Comparison of ENCODE assay signal across 8 mouse cellular contexts in genomic region chr12:8313773-8314172, GRCm38 (mm10). TPM values are rescaled to one million over a fixed set of nuclear protein-coding genes. Genes with fewer than 3 reads are reported as not detected.
A peak's percentile ranks its signal among the peaks of the same experiment; 100 is the strongest.
DNase-seq lines count a peak whose midpoint lies in the region; ATAC-seq lines count a peak whose summit lies in the region.

No protein-coding gene starts in this region.

- peak overlapping the region; percentile 66 for H3K4me3 ChIP-seq in kidney, embryonic 15.5 days (replicated peaks)
- H3K4me3 ChIP-seq in hindbrain, embryonic 14.5 days (replicated peaks; ENCODE audit: low read length): peak overlapping the region; percentile 65
- peak overlapping the region; percentile 66 for H3K4me3 ChIP-seq in midbrain, embryonic 14.5 days (replicated peaks; ENCODE audit: low read depth, low read length)

- H3K36me3 ChIP-seq in kidney, embryonic 15.5 days: peaks cover 15% of the 10 kb centered on the region; the same call in 1 of the 2 replicates
- peaks cover 7% of the 10 kb centered on the region; the same call in 1 of the 2 replicates for H3K36me3 ChIP-seq in hindbrain, embryonic 14.5 days (replicated peaks; ENCODE audit: control insufficient read depth, insufficient read depth)
- H3K36me3 ChIP-seq in midbrain, embryonic 14.5 days (ENCODE audit: control insufficient read depth, insufficient read depth, low read length): peaks cover 11% of the 10 kb centered on the region

- WGBS in kidney, embryonic 15.5 days: 20% methylated on average over 12 of the region's 12 CpGs
- 22% methylated on average over 12 of the region's 12 CpGs for WGBS in hindbrain, embryonic 14.5 days
- 21% methylated on average over 12 of the region's 12 CpGs for WGBS in midbrain, embryonic 14.5 days

- no peak for DNase-seq in kidney, adult 8-10 months
- DNase-seq in hindbrain, embryonic 14.5 days (ENCODE audit: low spot score): no peak
- DNase-seq in midbrain, embryonic 14.5 days: no peak
- no peak for DNase-seq in layer of hippocampus, postnatal 25 days (ENCODE audit: extremely low spot score in 1 of 2, low spot score in 1 of 2)
- no peak for DNase-seq in Muller cell, postnatal 12 days (ENCODE audit: inconsistent ontology term)
- DNase-seq in urinary bladder, postnatal 25 days (ENCODE audit: low spot score): no peak

- no peak overlapping the region for H3K27ac ChIP-seq in kidney, embryonic 15.5 days
- H3K27ac ChIP-seq in hindbrain, embryonic 14.5 days: no peak overlapping the region
- no peak overlapping the region for H3K27ac ChIP-seq in midbrain, embryonic 14.5 days (replicated peaks; ENCODE audit: low read depth, low read length)

- peak overlapping the region; percentile 71 for H3K9ac ChIP-seq in kidney, embryonic 15.5 days
- H3K9ac ChIP-seq in hindbrain, embryonic 14.5 days: peak overlapping the region; percentile 82
- peak overlapping the region; percentile 74 for H3K9ac ChIP-seq in midbrain, embryonic 14.5 days (replicated peaks; ENCODE audit: low read length)

- H3K4me1 ChIP-seq in kidney, embryonic 15.5 days: peaks cover 29% of the 10 kb centered on the region
- peaks cover 15% of the 10 kb centered on the region for H3K4me1 ChIP-seq in hindbrain, embryonic 14.5 days (replicated peaks; ENCODE audit: control insufficient read depth, insufficient read depth, low read length)
- peaks cover 8% of the 10 kb centered on the region; the same call in 1 of the 2 replicates for H3K4me1 ChIP-seq in midbrain, embryonic 14.5 days (ENCODE audit: control insufficient read depth, insufficient read depth, low read length)

- H3K27me3 ChIP-seq in kidney, embryonic 15.5 days: peaks cover 29% of the 10 kb centered on the region
- peaks cover 12% of the 10 kb centered on the region for H3K27me3 ChIP-seq in hindbrain, embryonic 14.5 days (ENCODE audit: control insufficient read depth, insufficient read depth, low read length)
- H3K27me3 ChIP-seq in midbrain, embryonic 14.5 days (ENCODE audit: control insufficient read depth, insufficient read depth, low read length): 0 out of 2 replicates have a peak, but pooled peaks cover 14% of the 10 kb centered on the region

- no peaks in the 10 kb centered on the region for H3K9me3 ChIP-seq in kidney, embryonic 15.5 days (replicated peaks)
- no peaks in the 10 kb centered on the region for H3K9me3 ChIP-seq in hindbrain, embryonic 14.5 days (ENCODE audit: control insufficient read depth, low read length)
- H3K9me3 ChIP-seq in midbrain, embryonic 14.5 days (ENCODE audit: control insufficient read depth, low read length): no peaks in the 10 kb centered on the region

- ATAC-seq in kidney, embryonic 15.5 days (replicated peaks; ENCODE audit: low FRiP score): peak; percentile 20
- peak; percentile 1 for ATAC-seq in activated CD4-positive, CD25-positive, alpha-beta regulatory T cell, adult 4 months
- no peak for ATAC-seq in hindbrain, embryonic 14.5 days (ENCODE audit: low FRiP score)
- ATAC-seq in midbrain, embryonic 14.5 days (ENCODE audit: low FRiP score, low TSS enrichment): peak; percentile 19

- peak overlapping the region; percentile 75 for H3K4me2 ChIP-seq in kidney, embryonic 15.5 days
- peak overlapping the region; percentile 89 for H3K4me2 ChIP-seq in hindbrain, embryonic 14.5 days (replicated peaks)
- H3K4me2 ChIP-seq in midbrain, embryonic 14.5 days (ENCODE audit: low read length): peak overlapping the region; percentile 86

RNA-seq across cellular contexts. Expression of gene Hs1bp3, which starts 0.5 kb away (rescaled TPM):
- polyA plus RNA-seq in kidney, embryonic 15.5 days (2015; fragmentation: Nextera tagmentation; extraction: Ambion mirVana): 14.2 and 16.5 TPM in 2 replicates
- 1 to 10 TPM; 3.3 TPM for polyA plus RNA-seq in activated CD4-positive, CD25-positive, alpha-beta regulatory T cell, adult 4 months (2017; shearing (Covaris generic))
- 5.9 and 6.2 TPM in 2 replicates for polyA plus RNA-seq in hindbrain, embryonic 14.5 days (2014; fragmentation: Nextera tagmentation; extraction: Ambion mirVana)
- polyA plus RNA-seq in midbrain, embryonic 14.5 days (2014; fragmentation: Nextera tagmentation; extraction: Ambion mirVana): 6.7 and 7.0 TPM in 2 replicates
- total RNA-seq in layer of hippocampus, postnatal 25 days (2021): 10 to 100 TPM; 11.1 to 11.3 TPM

RNA-seq across cellular contexts. Expression of gene Gdf7, which starts 12.0 kb away (rescaled TPM):
- 1.1 and 1.2 TPM in 2 replicates for polyA plus RNA-seq in kidney, embryonic 15.5 days (2015; fragmentation: Nextera tagmentation; extraction: Ambion mirVana)
- not detected for polyA plus RNA-seq in activated CD4-positive, CD25-positive, alpha-beta regulatory T cell, adult 4 months (2017; shearing (Covaris generic))
- 0.14 and 0.67 TPM in 2 replicates for polyA plus RNA-seq in hindbrain, embryonic 14.5 days (2014; fragmentation: Nextera tagmentation; extraction: Ambion mirVana)
- polyA plus RNA-seq in midbrain, embryonic 14.5 days (2014; fragmentation: Nextera tagmentation; extraction: Ambion mirVana): 0.25 TPM in 1 of 2 replicates, not detected in the other
- not detected for total RNA-seq in layer of hippocampus, postnatal 25 days (2021)
